In genomic region chr9:116999186-116999585, GRCm38 (mm10) we compare ENCODE assay signal across 21 mouse cellular contexts.
A peak's percentile ranks its signal among the peaks of the same experiment; 100 is the strongest.
DNase-seq lines count a peak whose midpoint lies in the region; ATAC-seq and TF ChIP-seq lines count a peak whose summit lies in the region.
"Had no signal": no experiment of that assay in that cellular context is flagged by ENCODE, and none has a peak within 500 bp of the region (broad histone marks: within the 10 kb centered on the region; RNA-seq: fewer than 3 reads in every experiment).

No protein-coding gene starts in this region.

- no peak overlapping the region for H3K4me2 ChIP-seq in limb, embryonic 14.5 days (replicated peaks; ENCODE audit: low read depth, low read length, severe bottlenecking)
- no peak overlapping the region for H3K4me2 ChIP-seq in liver, embryonic 12.5 days
- H3K4me2 ChIP-seq: forebrain, embryonic 12.5 days; heart, embryonic 11.5 days; hindbrain, embryonic 14.5 days; lung, embryonic 14.5 days; midbrain, embryonic 12.5 days; neural tube, embryonic 12.5 days had no signal

- H3K36me3 ChIP-seq in limb, embryonic 14.5 days (ENCODE audit: control insufficient read depth, insufficient read depth, low read length), result no peaks in the 10 kb centered on the region
- no peaks in the 10 kb centered on the region for H3K36me3 ChIP-seq in liver, embryonic 12.5 days
- H3K36me3 ChIP-seq: forebrain, embryonic 12.5 days; midbrain, embryonic 12.5 days; neural tube, embryonic 12.5 days had no signal

- intact Hi-C loops in gastrocnemius, adult 2 months (cut with DNase I), result no loop called here
- intact Hi-C loops in gastrocnemius, postnatal 36 days (cut with DNase I), result no loop called here

- no peak for TF ChIP-seq CTCF in gastrocnemius, adult 2 months (IDR thresholded peaks at IDR 0.05)
- TF ChIP-seq CTCF in embryonic fibroblast, embryonic 13.5 days (IDR thresholded peaks at IDR 0.05; ENCODE audit: borderline replicate concordance, insufficient read depth, low read length), result no peak

- no peak overlapping the region for H3K9ac ChIP-seq in limb, embryonic 14.5 days (ENCODE audit: low read depth, low read length, severe bottlenecking)
- no peak overlapping the region for H3K9ac ChIP-seq in liver, embryonic 12.5 days
- H3K9ac ChIP-seq: forebrain, embryonic 12.5 days; hindbrain, embryonic 14.5 days; lung, embryonic 14.5 days; midbrain, embryonic 12.5 days; neural tube, embryonic 12.5 days had no signal

- TF ChIP-seq POLR2A in embryonic fibroblast, embryonic 13.5 days (IDR thresholded peaks at IDR 0.05; ENCODE audit: low read depth, low read length), result no peak
- no peak for TF ChIP-seq POLR2A in limb, embryonic 14.5 days (IDR thresholded peaks at IDR 0.05; ENCODE audit: borderline replicate concordance, extremely low read depth, insufficient read depth, insufficient read length)

- no peaks in the 10 kb centered on the region for H3K27me3 ChIP-seq in limb, embryonic 14.5 days (ENCODE audit: control insufficient read depth, insufficient read depth, low read length)
- no peaks in the 10 kb centered on the region for H3K27me3 ChIP-seq in liver, embryonic 12.5 days (replicated peaks)
- H3K27me3 ChIP-seq: forebrain, embryonic 12.5 days; midbrain, embryonic 12.5 days; neural tube, embryonic 12.5 days had no signal

- peaks cover 2% of the 10 kb centered on the region for H3K4me1 ChIP-seq in embryonic fibroblast, embryonic 13.5 days (ENCODE audit: control insufficient read depth, insufficient read depth, low read length)
- H3K4me1 ChIP-seq in limb, embryonic 14.5 days (ENCODE audit: control insufficient read depth, insufficient read depth, low read length), result peaks cover 5% of the 10 kb centered on the region; the same call in 1 of the 2 replicates
- H3K4me1 ChIP-seq in liver, embryonic 12.5 days, result no peaks in the 10 kb centered on the region
- H3K4me1 ChIP-seq: forebrain, embryonic 12.5 days; midbrain, embryonic 12.5 days; neural tube, embryonic 12.5 days had no signal

- no peak for DNase-seq in gastrocnemius, adult 2 months
- no peak for DNase-seq in gastrocnemius, postnatal 36 days
- peak; percentile 30 for DNase-seq in embryo, embryonic 10.5 days (ENCODE audit: low spot score)
- DNase-seq in limb, embryonic 14.5 days (ENCODE audit: low spot score), result peak; percentile 73
- no peak for DNase-seq in testis, postnatal 14 days (ENCODE audit: low spot score)
- DNase-seq in right cerebral cortex, postnatal 4 days, result no peak
- DNase-seq: adrenal gland, adult 8-10 months; cerebellum, adult 9-11 months; heart, postnatal 10 days; kidney, adult 11 months; lung, embryonic 14.5 days; lung, postnatal 4 days; right cerebral cortex, adult 18-20 months; thymus, postnatal 36 days had no signal

- H3K4me3 ChIP-seq in gastrocnemius, adult 2 months, result no peak overlapping the region
- no peak overlapping the region for H3K4me3 ChIP-seq in embryonic fibroblast, embryonic 13.5 days (ENCODE audit: insufficient read depth, low read length)
- H3K4me3 ChIP-seq in limb, embryonic 14.5 days (replicated peaks; ENCODE audit: low read length), result no peak overlapping the region
- H3K4me3 ChIP-seq in liver, embryonic 12.5 days, result no peak overlapping the region
- H3K4me3 ChIP-seq: forebrain, embryonic 12.5 days; midbrain, embryonic 12.5 days; neural tube, embryonic 12.5 days had no signal

- ATAC-seq in limb, embryonic 14.5 days (ENCODE audit: low FRiP score, low read depth), result no peak; the same call in 1 of the 2 replicates
- no peak for ATAC-seq in liver, embryonic 12.5 days

- peak overlapping the region; percentile 43; the same call in 1 of the 2 replicates for H3K27ac ChIP-seq in gastrocnemius, adult 2 months
- peak overlapping the region; percentile 62 for H3K27ac ChIP-seq in embryonic fibroblast, embryonic 13.5 days (ENCODE audit: insufficient read depth, low read length)
- peak overlapping the region; percentile 65 for H3K27ac ChIP-seq in limb, embryonic 14.5 days (replicated peaks; ENCODE audit: low read depth, low read length)
- H3K27ac ChIP-seq in liver, embryonic 12.5 days, result no peak overlapping the region
- H3K27ac ChIP-seq: forebrain, embryonic 12.5 days; hindbrain, embryonic 14.5 days; midbrain, embryonic 12.5 days; neural tube, embryonic 12.5 days had no signal

- no peaks in the 10 kb centered on the region for H3K9me3 ChIP-seq in limb, embryonic 14.5 days (ENCODE audit: control insufficient read depth, low read length)
- H3K9me3 ChIP-seq in liver, embryonic 12.5 days (replicated peaks), result no peaks in the 10 kb centered on the region
- H3K9me3 ChIP-seq: forebrain, embryonic 12.5 days; midbrain, embryonic 12.5 days; neural tube, embryonic 12.5 days had no signal

- WGBS in limb, embryonic 14.5 days, result 25% methylated on average over 6 of the region's 6 CpGs
- WGBS in liver, embryonic 12.5 days (ENCODE audit: insufficient replicate concordance), result 60% methylated on average over 6 of the region's 6 CpGs

Comparison
In these comparisons a context has a peak if more than half of its experiments do, and no peak if none do; other contexts are left out.
1. DNase-seq: peak in embryo, embryonic 10.5 days (single experiment) and limb, embryonic 14.5 days (single experiment); none in gastrocnemius, adult 2 months (single experiment), gastrocnemius, postnatal 36 days (0 of 2), testis, postnatal 14 days (single experiment) and right cerebral cortex, postnatal 4 days (single experiment).